Mouse (Mus musculus) lung, postnatal 0 days (tissue): ENCODE results near the gene Olfr568.

Source experiments
- CTCF ChIP-seq: IDR thresholded peaks from 2 replicates; pipeline ENCODE4 v1.5.1; 2016; ENCODE audit warnings: antibody characterized with exemption, mild to moderate bottlenecking
- EP300 ChIP-seq: IDR thresholded peaks from 2 replicates; pipeline ENCODE4 v1.6.1; 2016; ENCODE audit warnings: antibody characterized with exemption, mild to moderate bottlenecking, control low read depth

- TF ChIP-seq CTCF (no peak), EP300 (no peak)
Measured at GRCm38 (mm10) chr7:102917032-102917875, 40.3 kb downstream of the Olfr568 start, which contains the start of gene Olfr571.
